Mouse (Mus musculus): ENCODE data around the gene Carm1. TPM values are rescaled to one million over a fixed set of nuclear protein-coding genes. Genes with fewer than 3 reads are reported as not detected.
"Not testable (repeated sequence)": the region's sequence is repeated elsewhere in the genome, so short reads cannot be mapped to it uniquely, and the experiment has no call there.

Gene Carm1
- polyA plus RNA-seq, 1 experiment from 2014 or later: 72.3 TPM

- WGBS: 78% methylated on average over 7 of the region's 7 CpGs
- no peak for ATAC-seq (ENCODE audit: insufficient number of reproducible peaks, insufficient read depth, low FRiP score, low TSS enrichment, low read depth)
- no peak overlapping the region for H3K9ac ChIP-seq (replicated peaks)
- no peaks in the 10 kb centered on the region for H3K9me3 ChIP-seq
- H3K27ac ChIP-seq: no peak overlapping the region
- no peak overlapping the region for H3K4me2 ChIP-seq
- H3K4me3 ChIP-seq (replicated peaks): no peak overlapping the region
- 0 out of 2 replicates have a peak, but pooled peaks cover 4% of the 10 kb centered on the region for H3K36me3 ChIP-seq
- H3K4me1 ChIP-seq (replicated peaks): peaks cover 7% of the 10 kb centered on the region
- no peaks in the 10 kb centered on the region for H3K27me3 ChIP-seq
These were observed 6.5 kb upstream of the Carm1 start for GRCm38 (mm10) chr9:21539981-21540753.

- H3K27ac ChIP-seq; H3K9me3 ChIP-seq; H3K27me3 ChIP-seq; H3K4me2 ChIP-seq; ATAC-seq (ENCODE audit: insufficient number of reproducible peaks, insufficient read depth, low FRiP score, low TSS enrichment, low read depth); H3K9ac ChIP-seq (replicated peaks); H3K4me3 ChIP-seq (replicated peaks); H3K36me3 ChIP-seq: not testable (repeated sequence)
- 86% methylated on average over 2 of the region's 2 CpGs for WGBS
- peaks cover 10% of the 10 kb centered on the region for H3K4me1 ChIP-seq (replicated peaks)
These were observed 4.7 kb upstream of the Carm1 start for GRCm38 (mm10) chr9:21542001-21542400.

- H3K4me1 ChIP-seq (replicated peaks): peaks cover 25% of the 10 kb centered on the region
- 7% methylated on average over 9 of the region's 9 CpGs for WGBS
- H3K36me3 ChIP-seq: peaks cover 9% of the 10 kb centered on the region; the same call in 1 of the 2 replicates
These were observed 1.3 kb upstream of the Carm1 start for GRCm38 (mm10) chr9:21545351-21545915.

GRCm38 (mm10) chr9:21545916-21546788 is 542 bp upstream of the Carm1 start:
- H3K4me3 ChIP-seq (replicated peaks): peak overlapping the region; percentile 85
- H3K27me3 ChIP-seq: no peaks in the 10 kb centered on the region
- peak overlapping the region; percentile 55 for H3K4me2 ChIP-seq
- H3K4me1 ChIP-seq (replicated peaks): peaks cover 25% of the 10 kb centered on the region
- peaks cover 16% of the 10 kb centered on the region for H3K36me3 ChIP-seq
- peak overlapping the region; percentile 92 for H3K27ac ChIP-seq
- peak overlapping the region; percentile 63 for H3K9ac ChIP-seq (replicated peaks)
- no peaks in the 10 kb centered on the region for H3K9me3 ChIP-seq
- under 1% methylated on average over 67 of the region's 67 CpGs for WGBS
- ATAC-seq (ENCODE audit: insufficient number of reproducible peaks, insufficient read depth, low FRiP score, low TSS enrichment, low read depth): peak; percentile 93

More at GRCm38 (mm10) chr9:21545351-21545915, 1.3 kb upstream of the Carm1 start:
- no peaks in the 10 kb centered on the region for H3K9me3 ChIP-seq
- H3K27me3 ChIP-seq: no peaks in the 10 kb centered on the region
- H3K4me3 ChIP-seq (replicated peaks): peak overlapping the region; percentile 85
- peak; percentile 85 for ATAC-seq (ENCODE audit: insufficient number of reproducible peaks, insufficient read depth, low FRiP score, low TSS enrichment, low read depth)
- peak overlapping the region; percentile 63 for H3K9ac ChIP-seq (replicated peaks)
- peak overlapping the region; percentile 92 for H3K27ac ChIP-seq
- H3K4me2 ChIP-seq: peak overlapping the region; percentile 55

GRCm38 (mm10) chr9:21547075-21547941 is 614 bp downstream of the Carm1 start:
- peaks cover 22% of the 10 kb centered on the region for H3K36me3 ChIP-seq
- peak overlapping the region; percentile 85 for H3K4me3 ChIP-seq (replicated peaks)
- no peaks in the 10 kb centered on the region for H3K27me3 ChIP-seq
- H3K27ac ChIP-seq: peak overlapping the region; percentile 99
- peak overlapping the region; percentile 98 for H3K9ac ChIP-seq (replicated peaks)
- peak; percentile 4 for ATAC-seq (ENCODE audit: insufficient number of reproducible peaks, insufficient read depth, low FRiP score, low TSS enrichment, low read depth)
- H3K4me1 ChIP-seq (replicated peaks): peaks cover 25% of the 10 kb centered on the region
- 1% methylated on average over 54 of the region's 66 CpGs for WGBS
- H3K9me3 ChIP-seq: no peaks in the 10 kb centered on the region
- H3K4me2 ChIP-seq: peak overlapping the region; percentile 80

GRCm38 (mm10) chr9:21551049-21551448 is 4.4 kb downstream of the Carm1 start:
- H3K36me3 ChIP-seq: peaks cover 41% of the 10 kb centered on the region
- 99% methylated on average over 2 of the region's 2 CpGs for WGBS
- H3K4me3 ChIP-seq (replicated peaks): no peak overlapping the region
- H3K4me2 ChIP-seq: no peak overlapping the region
- H3K9me3 ChIP-seq: no peaks in the 10 kb centered on the region
- peaks cover 15% of the 10 kb centered on the region for H3K4me1 ChIP-seq (replicated peaks)
- no peak overlapping the region for H3K9ac ChIP-seq (replicated peaks)
- no peaks in the 10 kb centered on the region for H3K27me3 ChIP-seq
- no peak for ATAC-seq (ENCODE audit: insufficient number of reproducible peaks, insufficient read depth, low FRiP score, low TSS enrichment, low read depth)
- H3K27ac ChIP-seq: no peak overlapping the region

- Histone ChIP-seq H3K36me3 (peaks cover 59% of the 10 kb centered on the region), H3K27ac (no peak overlapping the region)
- 83% methylated on average over 6 of the region's 6 CpGs for WGBS
These were observed 7.0 kb downstream of the Carm1 start for GRCm38 (mm10) chr9:21553607-21554273.

GRCm38 (mm10) chr9:21555198-21555742 is 8.6 kb downstream of the Carm1 start:
- Histone ChIP-seq H3K4me2 (no peak overlapping the region), H3K36me3 (peaks cover 59% of the 10 kb centered on the region), H3K4me3 (replicated peaks) (no peak overlapping the region), H3K27ac (no peak overlapping the region), H3K27me3 (no peaks in the 10 kb centered on the region), H3K4me1 (replicated peaks) (no peaks in the 10 kb centered on the region), H3K9ac (replicated peaks) (no peak overlapping the region), H3K9me3 (no peaks in the 10 kb centered on the region)
- no peak for ATAC-seq (ENCODE audit: insufficient number of reproducible peaks, insufficient read depth, low FRiP score, low TSS enrichment, low read depth)
- 89% methylated on average over 6 of the region's 6 CpGs for WGBS

More at GRCm38 (mm10) chr9:21553607-21554273, 7.0 kb downstream of the Carm1 start:
- no peaks in the 10 kb centered on the region for H3K9me3 ChIP-seq
- H3K4me3 ChIP-seq (replicated peaks): no peak overlapping the region
- no peak for ATAC-seq (ENCODE audit: insufficient number of reproducible peaks, insufficient read depth, low FRiP score, low TSS enrichment, low read depth)
- no peak overlapping the region for H3K9ac ChIP-seq (replicated peaks)
- peaks cover 6% of the 10 kb centered on the region for H3K4me1 ChIP-seq (replicated peaks)
- H3K27me3 ChIP-seq: no peaks in the 10 kb centered on the region
- H3K4me2 ChIP-seq: no peak overlapping the region

- Histone ChIP-seq H3K9ac (replicated peaks) (no peak overlapping the region), H3K4me3 (replicated peaks) (no peak overlapping the region), H3K27ac (no peak overlapping the region), H3K4me2 (no peak overlapping the region), H3K36me3 (peaks cover 54% of the 10 kb centered on the region), H3K9me3 (no peaks in the 10 kb centered on the region), H3K4me1 (replicated peaks) (no peaks in the 10 kb centered on the region), H3K27me3 (no peaks in the 10 kb centered on the region)
- 91% methylated on average over 2 of the region's 2 CpGs for WGBS
- no peak for ATAC-seq (ENCODE audit: insufficient number of reproducible peaks, insufficient read depth, low FRiP score, low TSS enrichment, low read depth)
These were observed 10.3 kb downstream of the Carm1 start for GRCm38 (mm10) chr9:21556996-21557395.

GRCm38 (mm10) chr9:21557556-21557955 is 10.9 kb downstream of the Carm1 start:
- H3K9me3 ChIP-seq: no peaks in the 10 kb centered on the region
- no peak overlapping the region for H3K9ac ChIP-seq (replicated peaks)
- no peaks in the 10 kb centered on the region for H3K4me1 ChIP-seq (replicated peaks)
- peak overlapping the region; percentile 50; the same call in 1 of the 2 replicates for H3K27ac ChIP-seq
- H3K4me2 ChIP-seq: no peak overlapping the region
- 93% methylated on average over 2 of the region's 2 CpGs for WGBS
- peaks cover 59% of the 10 kb centered on the region for H3K36me3 ChIP-seq
- H3K4me3 ChIP-seq (replicated peaks): no peak overlapping the region
- no peaks in the 10 kb centered on the region for H3K27me3 ChIP-seq
- no peak for ATAC-seq (ENCODE audit: insufficient number of reproducible peaks, insufficient read depth, low FRiP score, low TSS enrichment, low read depth)
